Mouse (Mus musculus): ENCODE results near the gene Zfp458. TPM values are rescaled to one million over a fixed set of nuclear protein-coding genes. Genes with fewer than 3 reads are reported as not detected.
A peak's percentile ranks its signal among the peaks of the same experiment; 100 is the strongest.
"Not testable (repeated sequence)": the region's sequence is repeated elsewhere in the genome, so short reads cannot be mapped to it uniquely, and the experiment has no call there.

Zfp458 gene
- 2.0 and 2.1 TPM in 2 replicates for polyA plus RNA-seq (2015; fragmentation: Nextera tagmentation; extraction: Ambion mirVana)

GRCm38 (mm10) chr13:67278314-67278713 is at the start of gene Zfp458:
Zfp458 (minus strand) TSS chr13:67278466.
- ATAC-seq (ENCODE audit: insufficient number of reproducible peaks, low FRiP score, low TSS enrichment, low read depth), result peak; percentile 40; the same call in 1 of the 2 replicates
- 40% methylated on average over 7 of the region's 7 CpGs for WGBS

GRCm38 (mm10) chr13:67306718-67307117 is 28.5 kb upstream of the Zfp458 start:
- Histone ChIP-seq H3K4me1 (peaks cover 7% of the 10 kb centered on the region; the same call in 1 of the 2 replicates), H3K27me3 (no peaks in the 10 kb centered on the region), H3K36me3 (no peaks in the 10 kb centered on the region), H3K27ac (peak overlapping the region; percentile 40; the same call in 1 of the 2 replicates), H3K4me3 (peak overlapping the region; percentile 70), H3K9ac (no peak overlapping the region), H3K9me3 (no peaks in the 10 kb centered on the region), H3K4me2 (peak overlapping the region; percentile 85)
- ATAC-seq (ENCODE audit: insufficient number of reproducible peaks, low FRiP score, low TSS enrichment, low read depth), result no peak
- 28% methylated on average over 5 of the region's 5 CpGs for WGBS

More at GRCm38 (mm10) chr13:67278314-67278713, at the start of gene Zfp458:
- Histone ChIP-seq H3K27me3 (no peaks in the 10 kb centered on the region), H3K4me1 (no peaks in the 10 kb centered on the region), H3K4me2 (no peak within 1 kb of the TSS), H3K27ac (no peak within 1 kb of the TSS), H3K9ac (no peak within 1 kb of the TSS), H3K4me3 (no peak within 1 kb of the TSS), H3K9me3 (no peaks in the 10 kb centered on the region), H3K36me3 (no peaks in the 10 kb centered on the region)

GRCm38 (mm10) chr13:67305822-67306672 is 27.8 kb upstream of the Zfp458 start, which contains the start of gene Zfp457:
Zfp457 (minus strand) TSS chr13:67306485.
- peak; percentile 91 for ATAC-seq (ENCODE audit: insufficient number of reproducible peaks, low FRiP score, low TSS enrichment, low read depth)
- H3K27ac ChIP-seq, result peak within 1 kb of the TSS; percentile 40

GRCm38 (mm10) chr13:67269383-67270065 is 8.7 kb downstream of the Zfp458 start:
- Histone ChIP-seq H3K4me2 (peak overlapping the region; percentile 64), H3K4me3 (peak overlapping the region; percentile 75), H3K27ac (0 out of 2 replicates have a peak overlapping the region, but pooled peaks have one; percentile 38)
- not testable (repeated sequence) for ATAC-seq (ENCODE audit: insufficient number of reproducible peaks, low FRiP score, low TSS enrichment, low read depth); H3K4me1 ChIP-seq; H3K27me3 ChIP-seq; H3K9ac ChIP-seq; H3K36me3 ChIP-seq; H3K9me3 ChIP-seq
- WGBS, result 41% methylated on average over 8 of the region's 9 CpGs

More at GRCm38 (mm10) chr13:67305822-67306672, 27.8 kb upstream of the Zfp458 start, which contains the start of gene Zfp457:
- Histone ChIP-seq H3K36me3 (no peaks in the 10 kb centered on the region), H3K4me2 (peak within 1 kb of the TSS; percentile 85), H3K27me3 (no peaks in the 10 kb centered on the region), H3K4me1 (peaks cover 7% of the 10 kb centered on the region; the same call in 1 of the 2 replicates), H3K4me3 (peak within 1 kb of the TSS; percentile 70), H3K9ac (peak within 1 kb of the TSS; percentile 80), H3K9me3 (no peaks in the 10 kb centered on the region)
- WGBS, result 9% methylated on average over 16 of the region's 16 CpGs

GRCm38 (mm10) chr13:67268568-67269369 is 9.5 kb downstream of the Zfp458 start:
- peak overlapping the region; percentile 64 for H3K4me2 ChIP-seq
- peak overlapping the region; percentile 54 for H3K9ac ChIP-seq
- no peaks in the 10 kb centered on the region for H3K9me3 ChIP-seq
- peak overlapping the region; percentile 69 for H3K27ac ChIP-seq
- peak; percentile 88 for ATAC-seq (ENCODE audit: insufficient number of reproducible peaks, low FRiP score, low TSS enrichment, low read depth)
- H3K36me3 ChIP-seq, result peaks cover 4% of the 10 kb centered on the region; the same call in 1 of the 2 replicates
- peak overlapping the region; percentile 75 for H3K4me3 ChIP-seq
- peaks cover 4% of the 10 kb centered on the region; the same call in 1 of the 2 replicates for H3K4me1 ChIP-seq
- WGBS, result 9% methylated on average over 18 of the region's 18 CpGs
- H3K27me3 ChIP-seq, result no peaks in the 10 kb centered on the region

- Histone ChIP-seq H3K27me3 (no peaks in the 10 kb centered on the region), H3K4me3 (no peak overlapping the region), H3K36me3 (no peaks in the 10 kb centered on the region), H3K9me3 (no peaks in the 10 kb centered on the region), H3K27ac (no peak overlapping the region), H3K4me2 (no peak overlapping the region), H3K9ac (no peak overlapping the region), H3K4me1 (no peaks in the 10 kb centered on the region)
- WGBS, result 63% methylated on average over 4 of the region's 4 CpGs
- no peak for ATAC-seq (ENCODE audit: insufficient number of reproducible peaks, low FRiP score, low TSS enrichment, low read depth)
Measured at GRCm38 (mm10) chr13:67214015-67214607, 64.2 kb downstream of the Zfp458 start.

Other genes starting within 250 kb of the Zfp458 start
- gene Zfp712, start 217.3 kb downstream of the Zfp458 start, polyA plus RNA-seq (2015; fragmentation: Nextera tagmentation; extraction: Ambion mirVana), result 4.0 and 4.5 TPM in 2 replicates
- 5.1 and 5.9 TPM in 2 replicates for gene Zfp708, start 180.5 kb downstream of the Zfp458 start, polyA plus RNA-seq (2015; fragmentation: Nextera tagmentation; extraction: Ambion mirVana)
- 2.5 and 3.0 TPM in 2 replicates for gene Gm28557, start 169.9 kb downstream of the Zfp458 start, polyA plus RNA-seq (2015; fragmentation: Nextera tagmentation; extraction: Ambion mirVana)
- gene Rslcan18, start 162.2 kb downstream of the Zfp458 start, polyA plus RNA-seq (2015; fragmentation: Nextera tagmentation; extraction: Ambion mirVana), result 0.08 and 0.27 TPM in 2 replicates
- gene Zfp759, start 156.8 kb downstream of the Zfp458 start, polyA plus RNA-seq (2015; fragmentation: Nextera tagmentation; extraction: Ambion mirVana), result 2.0 and 2.3 TPM in 2 replicates
- gene Rsl1, start 105.3 kb downstream of the Zfp458 start, polyA plus RNA-seq (2015; fragmentation: Nextera tagmentation; extraction: Ambion mirVana), result 6.8 and 8.7 TPM in 2 replicates
- 2.4 and 2.9 TPM in 2 replicates for gene Zfp455, start 84.0 kb downstream of the Zfp458 start, polyA plus RNA-seq (2015; fragmentation: Nextera tagmentation; extraction: Ambion mirVana)
- gene Zfp457, start 28.0 kb upstream of the Zfp458 start, polyA plus RNA-seq (2015; fragmentation: Nextera tagmentation; extraction: Ambion mirVana), result 0.42 and 0.50 TPM in 2 replicates
- gene Zfp595, start 54.1 kb upstream of the Zfp458 start, polyA plus RNA-seq (2015; fragmentation: Nextera tagmentation; extraction: Ambion mirVana), result 2.7 and 3.2 TPM in 2 replicates
- gene Gm28044, start 82.1 kb upstream of the Zfp458 start, polyA plus RNA-seq (2015; fragmentation: Nextera tagmentation; extraction: Ambion mirVana), result 0.60 and 0.97 TPM in 2 replicates
- gene Zfp953, start 82.1 kb upstream of the Zfp458 start, polyA plus RNA-seq (2015; fragmentation: Nextera tagmentation; extraction: Ambion mirVana), result 0.84 and 0.90 TPM in 2 replicates
- gene Gm28041, start 97.3 kb upstream of the Zfp458 start, polyA plus RNA-seq (2015; fragmentation: Nextera tagmentation; extraction: Ambion mirVana), result 0.50 TPM in 1 of 2 replicates, not detected in the other
- 1.2 and 1.4 TPM in 2 replicates for gene Zfp456, start 97.3 kb upstream of the Zfp458 start, polyA plus RNA-seq (2015; fragmentation: Nextera tagmentation; extraction: Ambion mirVana)
- gene Zfp429, start 121.4 kb upstream of the Zfp458 start, polyA plus RNA-seq (2015; fragmentation: Nextera tagmentation; extraction: Ambion mirVana), result 7.2 and 7.6 TPM in 2 replicates
- gene Zfp459, start 143.0 kb upstream of the Zfp458 start, polyA plus RNA-seq (2015; fragmentation: Nextera tagmentation; extraction: Ambion mirVana), result 1.3 and 1.5 TPM in 2 replicates
- gene Zfp874a, start 173.2 kb upstream of the Zfp458 start, polyA plus RNA-seq (2015; fragmentation: Nextera tagmentation; extraction: Ambion mirVana), result 10.6 and 11.6 TPM in 2 replicates
- gene Zfp874b, start 205.8 kb upstream of the Zfp458 start, polyA plus RNA-seq (2015; fragmentation: Nextera tagmentation; extraction: Ambion mirVana), result 2.9 and 4.7 TPM in 2 replicates
- gene Zfp58, start 222.1 kb upstream of the Zfp458 start, polyA plus RNA-seq (2015; fragmentation: Nextera tagmentation; extraction: Ambion mirVana), result 16.2 and 17.0 TPM in 2 replicates
- gene Gm26965, start 247.7 kb upstream of the Zfp458 start, polyA plus RNA-seq (2015; fragmentation: Nextera tagmentation; extraction: Ambion mirVana), result 0.25 TPM in 1 of 2 replicates, not detected in the other
- 23.6 and 27.2 TPM in 2 replicates for gene Zfp87, start 247.7 kb upstream of the Zfp458 start, polyA plus RNA-seq (2015; fragmentation: Nextera tagmentation; extraction: Ambion mirVana)